Mouse (Mus musculus) intestine, postnatal 0 days (tissue): ENCODE results near the gene Prkcb. TPM values are rescaled to one million over a fixed set of nuclear protein-coding genes. Genes with fewer than 3 reads are reported as not detected.

Source experiments
- ATAC-seq: fragments of 200-750 bp; cut with Nextera tagmentation; 2 replicates; pipeline ENCODE4 v1.8.0; 2017; ENCODE audit warnings: mild to moderate bottlenecking, moderate TSS enrichment, moderate library complexity
- H3K27ac ChIP-seq: fragments of 300-500 bp; sonication (generic); 2 replicates; pipeline ENCODE4 v1.5.1; 2014; ENCODE audit warnings: mild to moderate bottlenecking, low read depth, low read length, moderate library complexity
- H3K27me3 ChIP-seq: fragments of 300-500 bp; sonication (generic); replicated peaks from 2 replicates; pipeline ENCODE4 v1.6.1; 2014; ENCODE audit warnings: low read length, mixed read lengths; ENCODE audit not compliant: control insufficient read depth, insufficient read depth
- H3K36me3 ChIP-seq: fragments of 300-500 bp; sonication (generic); 2 replicates; pipeline ENCODE4 v1.6.1; 2014; ENCODE audit warnings: mild to moderate bottlenecking, moderate library complexity; ENCODE audit not compliant: control insufficient read depth, insufficient read depth
- H3K4me1 ChIP-seq: fragments of 300-500 bp; sonication (generic); replicated peaks from 2 replicates; pipeline ENCODE4 v1.6.1; 2014; ENCODE audit warnings: antibody characterized with exemption, low read length, mixed read lengths; ENCODE audit not compliant: control insufficient read depth, insufficient read depth
- H3K4me2 ChIP-seq: fragments of 300-500 bp; sonication (generic); replicated peaks from 2 replicates; pipeline ENCODE4 v1.6.1; 2014; ENCODE audit warnings: low read depth, mild to moderate bottlenecking, moderate library complexity
- H3K4me3 ChIP-seq: fragments of 300-500 bp; sonication (generic); 2 replicates; pipeline ENCODE4 v1.5.1; 2014; ENCODE audit warnings: low read depth, low read length
- H3K9ac ChIP-seq: fragments of 300-500 bp; sonication (generic); 2 replicates; pipeline ENCODE4 v1.6.1; 2014; ENCODE audit warnings: mild to moderate bottlenecking, low read depth, low read length
- H3K9me3 ChIP-seq: fragments of 300-500 bp; sonication (generic); 2 replicates; pipeline ENCODE4 v1.6.1; 2016; ENCODE audit warnings: mixed run types; ENCODE audit not compliant: control insufficient read depth
- CTCF ChIP-seq: sonication (generic); IDR thresholded peaks from 2 replicates; pipeline ENCODE4 v1.5.1; 2016; ENCODE audit warnings: low read depth, mild to moderate bottlenecking, control low read depth, antibody characterized with exemption, moderate library complexity
- WGBS: fragments of 180-500 bp; shearing (Covaris S2); extraction: QIAGEN DNeasy Blood & Tissue Kit; methylation state at CpG from one replicate; pipeline ENCODE4 v1.1.7; 2014; 5-methylcytosine and 5-hydroxymethylcytosine counted together
- polyA plus RNA-seq: library from polyadenylated mRNA; unstranded; fragments of >200 nt; fragmentation: Nextera tagmentation; extraction: Ambion mirVana; gene quantifications from 2 replicates; pipeline ENCODE4 v1.2.1, GENCODE M21; 2015

Gene Prkcb
- polyA plus RNA-seq, 1 experiment from 2014 or later = 4.7 TPM

- Histone ChIP-seq H3K4me1 (no peaks in the 10 kb centered on the region), H3K27me3 (peaks cover 9% of the 10 kb centered on the region; the same call in 1 of the 2 replicates), H3K36me3 (no peaks in the 10 kb centered on the region), H3K4me2 (no peak overlapping the region), H3K4me3 (no peak overlapping the region), H3K9ac (no peak overlapping the region), H3K9me3 (no peaks in the 10 kb centered on the region), H3K27ac (no peak overlapping the region)
- peak; percentile 67 for TF ChIP-seq CTCF
- ATAC-seq = no peak
- 34% methylated on average over 5 of the region's 5 CpGs for WGBS
These were observed 379.4 kb downstream of the Prkcb start for GRCm38 (mm10) chr7:122667903-122668302.

- WGBS = 16% methylated on average over 13 of the region's 13 CpGs
These were observed 381.9 kb downstream of the Prkcb start, which contains the start of gene Cacng3 for GRCm38 (mm10) chr7:122670442-122670872. Gene Cacng3, plus strand, starts transcription at chr7:122670492.

GRCm38 (mm10) chr7:122670873-122671641 lies 382.5 kb downstream of the Prkcb start:
- Histone ChIP-seq H3K9ac (no peak overlapping the region), H3K9me3 (no peaks in the 10 kb centered on the region), H3K4me1 (no peaks in the 10 kb centered on the region), H3K36me3 (no peaks in the 10 kb centered on the region), H3K27me3 (peaks cover 9% of the 10 kb centered on the region; the same call in 1 of the 2 replicates), H3K4me2 (no peak overlapping the region), H3K4me3 (no peak overlapping the region), H3K27ac (no peak overlapping the region)
- no peak for TF ChIP-seq CTCF
- 12% methylated on average over 42 of the region's 45 CpGs for WGBS
- ATAC-seq = peak; percentile 47; the same call in 1 of the 2 replicates

More at GRCm38 (mm10) chr7:122670442-122670872, 381.9 kb downstream of the Prkcb start, which contains the start of gene Cacng3:
- Histone ChIP-seq H3K9me3 (no peaks in the 10 kb centered on the region), H3K9ac (no peak within 1 kb of the TSS), H3K27me3 (peaks cover 9% of the 10 kb centered on the region; the same call in 1 of the 2 replicates), H3K27ac (no peak within 1 kb of the TSS), H3K4me2 (no peak within 1 kb of the TSS), H3K4me1 (no peaks in the 10 kb centered on the region), H3K36me3 (no peaks in the 10 kb centered on the region), H3K4me3 (no peak within 1 kb of the TSS)
- no peak for TF ChIP-seq CTCF
- ATAC-seq = no peak

GRCm38 (mm10) chr7:122672981-122673380 lies 384.4 kb downstream of the Prkcb start:
- Histone ChIP-seq H3K27ac (no peak overlapping the region), H3K4me3 (no peak overlapping the region), H3K4me1 (no peaks in the 10 kb centered on the region), H3K27me3 (peaks cover 9% of the 10 kb centered on the region; the same call in 1 of the 2 replicates), H3K4me2 (no peak overlapping the region), H3K36me3 (no peaks in the 10 kb centered on the region), H3K9ac (no peak overlapping the region), H3K9me3 (no peaks in the 10 kb centered on the region)
- no peak for ATAC-seq
- WGBS = 51% methylated on average over 5 of the region's 5 CpGs
- TF ChIP-seq CTCF = no peak

- TF ChIP-seq CTCF = no peak
- peaks cover 9% of the 10 kb centered on the region; the same call in 1 of the 2 replicates for H3K27me3 ChIP-seq
- H3K27ac ChIP-seq = no peak overlapping the region
- H3K4me2 ChIP-seq = no peak overlapping the region
- no peaks in the 10 kb centered on the region for H3K36me3 ChIP-seq
- no peak overlapping the region for H3K4me3 ChIP-seq
- no peak for ATAC-seq
- no peaks in the 10 kb centered on the region for H3K9me3 ChIP-seq
- no peaks in the 10 kb centered on the region for H3K4me1 ChIP-seq
- 80% methylated on average over 7 of the region's 7 CpGs for whole genome bisulfite sequencing
- H3K9ac ChIP-seq = no peak overlapping the region
These were observed 386.7 kb downstream of the Prkcb start for GRCm38 (mm10) chr7:122675207-122675606.

Other genes with a start within 250 kb of the Prkcb start
- gene Ubfd1, start 221.6 kb upstream of the Prkcb start, polyA plus RNA-seq = 26.3 and 29.3 TPM in 2 replicates
- 7.1 and 8.0 TPM in 2 replicates for gene Ears2, start 221.5 kb upstream of the Prkcb start, polyA plus RNA-seq
- gene Ndufab1, start 186.9 kb upstream of the Prkcb start, polyA plus RNA-seq = 956 and 957 TPM in 2 replicates
- gene Palb2, start 155.8 kb upstream of the Prkcb start, polyA plus RNA-seq = 3.9 and 4.5 TPM in 2 replicates
- gene Dctn5, start 155.7 kb upstream of the Prkcb start, polyA plus RNA-seq = 59.4 and 64.7 TPM in 2 replicates
- gene Plk1, start 129.3 kb upstream of the Prkcb start, polyA plus RNA-seq = 20.0 and 25.0 TPM in 2 replicates
- 4.0 and 4.8 TPM in 2 replicates for gene Ern2, start 102.5 kb upstream of the Prkcb start, polyA plus RNA-seq
- gene Chp2, start 69.3 kb upstream of the Prkcb start, polyA plus RNA-seq = 54.5 and 60.2 TPM in 2 replicates